Mouse (Mus musculus): ENCODE results near the gene Arhgef17. TPM values are rescaled to one million over a fixed set of nuclear protein-coding genes. Genes with fewer than 3 reads are reported as not detected.

Gene Arhgef17
- total RNA-seq, 2 experiments from 2014 or later, result 128 to 134 TPM

- intact Hi-C loops (cut with DNase I), result no loop called here
- peak in 1 of 2 experiments; percentile 58 for DNase-seq (ENCODE audit: low spot score in 2 of 2)
Observed at GRCm38 (mm10) chr7:100886535-100886934, 45.4 kb downstream of the Arhgef17 start.

GRCm38 (mm10) chr7:100884460-100884859, 47.4 kb downstream of the Arhgef17 start:
- no peak for DNase-seq (ENCODE audit: low spot score in 2 of 2)
- intact Hi-C loops (cut with DNase I), result no loop called here

GRCm38 (mm10) chr7:100881950-100882349, 50.0 kb downstream of the Arhgef17 start:
- no peak for DNase-seq (ENCODE audit: low spot score in 2 of 2)
- intact Hi-C loops (cut with DNase I), result no loop called here

- DNase-seq (ENCODE audit: low spot score in 2 of 2), result no peak
- intact Hi-C loops (cut with DNase I), result no loop called here
Observed at GRCm38 (mm10) chr7:100881531-100881930, 50.4 kb downstream of the Arhgef17 start.

GRCm38 (mm10) chr7:100879595-100879994, 52.3 kb downstream of the Arhgef17 start:
- no peak for DNase-seq (ENCODE audit: low spot score in 2 of 2)

GRCm38 (mm10) chr7:100876771-100877170, 55.1 kb downstream of the Arhgef17 start:
- intact Hi-C loops (cut with DNase I), result no loop called here

More at GRCm38 (mm10) chr7:100879595-100879994, 52.3 kb downstream of the Arhgef17 start:
- intact Hi-C loops (cut with DNase I), result no loop called here

GRCm38 (mm10) chr7:100876293-100876692, 55.6 kb downstream of the Arhgef17 start:
- DNase-seq (ENCODE audit: low spot score in 2 of 2), result no peak
- intact Hi-C loops (cut with DNase I), result no loop called here

More at GRCm38 (mm10) chr7:100876771-100877170, 55.1 kb downstream of the Arhgef17 start:
- no peak for DNase-seq (ENCODE audit: low spot score in 2 of 2)

- no peak for DNase-seq (ENCODE audit: low spot score in 2 of 2)
- intact Hi-C loops (cut with DNase I), result no loop called here
Observed at GRCm38 (mm10) chr7:100875822-100876221, 56.1 kb downstream of the Arhgef17 start.

GRCm38 (mm10) chr7:100873197-100873596, 58.7 kb downstream of the Arhgef17 start:
- intact Hi-C loops (cut with DNase I), result no loop called here
- DNase-seq (ENCODE audit: low spot score in 2 of 2), result no peak

GRCm38 (mm10) chr7:100871892-100872291, 60.0 kb downstream of the Arhgef17 start:
- intact Hi-C loops (cut with DNase I), result no loop called here
- no peak for DNase-seq (ENCODE audit: low spot score in 2 of 2)

- intact Hi-C loops (cut with DNase I), result no loop called here
- no peak for DNase-seq (ENCODE audit: low spot score in 2 of 2)
Observed at GRCm38 (mm10) chr7:100871355-100871754, 60.6 kb downstream of the Arhgef17 start.

GRCm38 (mm10) chr7:100869877-100870629, 61.9 kb downstream of the Arhgef17 start:
- DNase-seq (ENCODE audit: low spot score in 2 of 2), result no peak
- intact Hi-C loops (cut with DNase I), result loop anchor here (5.0 kb wide), 1 partner anchor 348 kb away; no protein-coding TSS in a partner anchor

GRCm38 (mm10) chr7:100868551-100868950, 63.4 kb downstream of the Arhgef17 start:
- intact Hi-C loops (cut with DNase I), result loop anchor here (5.0 kb wide), 1 partner anchor 346 kb away; no protein-coding TSS in a partner anchor
- DNase-seq (ENCODE audit: low spot score in 2 of 2), result no peak

- no peak for DNase-seq (ENCODE audit: low spot score in 2 of 2)
- intact Hi-C loops (cut with DNase I), result loop anchor here (5.0 kb wide), 1 partner anchor 345 kb away; no protein-coding TSS in a partner anchor
Observed at GRCm38 (mm10) chr7:100867561-100867960, 64.3 kb downstream of the Arhgef17 start.

- DNase-seq (ENCODE audit: low spot score in 2 of 2), result peak; percentile 62 to 64
- intact Hi-C loops (cut with DNase I), result loop anchor here (5.0 kb wide), 1 partner anchor 344 kb away; no protein-coding TSS in a partner anchor
Observed at GRCm38 (mm10) chr7:100866675-100867074, 65.2 kb downstream of the Arhgef17 start.

GRCm38 (mm10) chr7:100862828-100863638, 68.9 kb downstream of the Arhgef17 start, which contains the start of gene Relt:
TSS of gene Relt (minus strand) at chr7:100863446.
- intact Hi-C loops (cut with DNase I), result no loop called here
- DNase-seq (ENCODE audit: low spot score in 2 of 2), result peak; percentile 84 to 85

- intact Hi-C loops (cut with DNase I), result no loop called here
- no peak for DNase-seq (ENCODE audit: low spot score in 2 of 2)
Observed at GRCm38 (mm10) chr7:100862353-100862752, 69.6 kb downstream of the Arhgef17 start.

- intact Hi-C loops (cut with DNase I), result no loop called here
- no peak for DNase-seq (ENCODE audit: low spot score in 2 of 2)
Observed at GRCm38 (mm10) chr7:100861209-100861608, 70.7 kb downstream of the Arhgef17 start.

- intact Hi-C loops (cut with DNase I), result no loop called here
- DNase-seq (ENCODE audit: low spot score in 2 of 2), result no peak
Observed at GRCm38 (mm10) chr7:100860450-100860849, 71.5 kb downstream of the Arhgef17 start.

Data from left cerebral cortex, postnatal 36 days (tissue).